Mouse (Mus musculus) heart, embryonic 16.5 days (tissue): ENCODE data around the gene Gm42372. TPM values are rescaled to one million over a fixed set of nuclear protein-coding genes. Genes with fewer than 3 reads are reported as not detected.
A peak's percentile ranks its signal among the peaks of the same experiment; 100 is the strongest.

Source experiments
- ATAC-seq: fragments of 200-750 bp; cut with Nextera tagmentation; replicated peaks from 2 replicates; pipeline ENCODE4 v1.8.0; 2017; ENCODE audit warnings: moderate number of reproducible peaks; ENCODE audit not compliant: insufficient read depth, low FRiP score; ENCODE audit errors: extremely low read depth
- H3K27ac ChIP-seq: fragments of 300-500 bp; sonication (generic); 2 replicates; pipeline ENCODE4 v1.5.1; 2014; ENCODE audit warnings: mild to moderate bottlenecking, low read length, control low read depth, moderate library complexity
- H3K27me3 ChIP-seq: fragments of 300-500 bp; sonication (generic); 2 replicates; pipeline ENCODE4 v1.6.1; 2014; ENCODE audit warnings: low read length, mixed read lengths; ENCODE audit not compliant: control insufficient read depth, insufficient read depth
- H3K36me3 ChIP-seq: fragments of 300-500 bp; sonication (generic); 2 replicates; pipeline ENCODE4 v1.6.1; 2014; ENCODE audit not compliant: control insufficient read depth, insufficient read depth
- H3K4me1 ChIP-seq: fragments of 300-500 bp; sonication (generic); 2 replicates; pipeline ENCODE4 v1.6.1; 2014; ENCODE audit warnings: low read length, mixed read lengths; ENCODE audit not compliant: control insufficient read depth, insufficient read depth
- H3K4me2 ChIP-seq: fragments of 300-500 bp; sonication (generic); 2 replicates; pipeline ENCODE4 v1.6.1; 2014; ENCODE audit warnings: low read depth, mild to moderate bottlenecking, control low read depth, low read length
- H3K4me3 ChIP-seq: fragments of 300-500 bp; sonication (generic); 2 replicates; pipeline ENCODE4 v1.5.1; 2014; ENCODE audit warnings: mild to moderate bottlenecking, control low read depth, low read length
- H3K9ac ChIP-seq: fragments of 300-500 bp; sonication (generic); 2 replicates; pipeline ENCODE4 v1.6.1; 2014; ENCODE audit warnings: low read length, control low read depth
- H3K9me3 ChIP-seq: fragments of 300-500 bp; sonication (generic); replicated peaks from 2 replicates; pipeline ENCODE4 v1.6.1; 2016; ENCODE audit warnings: low read length; ENCODE audit not compliant: control insufficient read depth
- WGBS: fragments of 180-500 bp; shearing (Covaris S2); extraction: QIAGEN DNeasy Blood & Tissue Kit; methylation state at CpG from one replicate; pipeline ENCODE4 v1.1.7; 2014; 5-methylcytosine and 5-hydroxymethylcytosine counted together
- polyA plus RNA-seq: library from polyadenylated mRNA; unstranded; fragments of >200 nt; fragmentation: Nextera tagmentation; extraction: Ambion mirVana; gene quantifications from 2 replicates; pipeline ENCODE4 v1.2.1, GENCODE M21; 2015

The Gm42372 gene
- 0.07 and 0.09 TPM in 2 replicates for polyA plus RNA-seq

DNA sequence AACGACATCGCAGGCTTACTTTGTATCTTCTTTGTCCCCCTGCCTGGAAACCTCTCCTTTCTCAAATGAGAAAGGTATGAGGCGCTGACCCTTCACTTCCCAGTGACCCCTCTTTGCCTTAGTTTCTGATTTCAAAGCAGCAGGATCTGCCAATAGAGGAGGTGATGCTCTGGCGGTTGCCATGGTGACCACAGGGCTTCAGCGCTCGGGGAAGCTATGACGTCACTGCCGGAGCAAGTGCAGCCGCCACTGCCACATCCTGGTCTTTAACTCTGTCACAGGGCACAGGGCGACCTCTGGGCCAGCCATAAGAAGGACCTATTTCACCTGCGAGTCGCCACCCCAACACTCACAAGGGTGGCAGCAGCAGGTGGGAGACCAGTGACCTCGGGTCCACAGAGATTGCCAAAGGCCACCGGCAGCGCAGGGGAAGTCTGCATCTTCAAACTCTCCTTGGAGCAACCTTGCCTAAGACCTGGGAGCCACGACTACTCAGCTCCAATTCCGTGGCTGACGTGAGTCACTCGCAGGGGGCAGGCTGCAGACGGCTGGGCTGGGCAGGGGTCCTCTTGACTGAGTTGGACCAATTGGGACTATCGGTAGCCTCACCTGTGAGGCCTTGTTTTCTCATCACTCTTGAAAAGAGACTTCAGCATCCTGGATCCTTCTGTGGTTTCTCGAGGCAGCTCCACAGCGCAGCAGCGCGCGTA is at the start of gene Gm42372:
TSS of gene Gm42372 (plus strand) at position 228 of the 710 bp plus-strand sequence.
- H3K4me2 ChIP-seq, result peak within 1 kb of the TSS; percentile 7; the same call in 1 of the 2 replicates
- H3K4me3 ChIP-seq, result no peak within 1 kb of the TSS
- no peaks in the 10 kb centered on the region for H3K36me3 ChIP-seq
- WGBS, result 35% methylated on average over 26 of the region's 26 CpGs
- no peak within 1 kb of the TSS for H3K9ac ChIP-seq
- ATAC-seq, result no peak
- H3K27me3 ChIP-seq, result no peaks in the 10 kb centered on the region
- no peak within 1 kb of the TSS for H3K27ac ChIP-seq
- no peaks in the 10 kb centered on the region for H3K9me3 ChIP-seq
- H3K4me1 ChIP-seq, result peaks cover 20% of the 10 kb centered on the region

DNA sequence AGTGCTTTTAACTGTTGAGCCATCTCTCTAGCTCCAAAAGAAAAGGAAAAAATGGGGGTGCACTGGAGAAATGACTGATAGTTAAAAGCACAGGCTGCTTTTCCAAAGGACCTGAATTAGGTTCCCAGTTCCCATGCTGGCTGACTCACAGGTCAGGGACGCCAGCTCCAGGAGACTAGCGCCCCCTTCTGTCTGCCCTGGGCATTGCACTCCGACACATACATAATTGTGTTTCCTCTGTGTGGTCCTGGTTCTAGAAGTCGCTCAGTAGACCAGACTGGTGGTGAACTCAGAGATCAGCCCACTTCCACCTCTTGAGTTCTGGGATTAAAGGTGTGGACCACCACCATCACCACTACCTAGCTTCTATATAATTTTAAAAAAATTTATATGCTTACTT is 45.6 kb upstream of the Gm42372 start:
- no peak for ATAC-seq
- H3K27me3 ChIP-seq, result no peaks in the 10 kb centered on the region
- H3K27ac ChIP-seq, result no peak overlapping the region
- H3K9me3 ChIP-seq, result no peaks in the 10 kb centered on the region
- no peak overlapping the region for H3K4me2 ChIP-seq
- WGBS, result 47% methylated on average over 4 of the region's 4 CpGs
- H3K4me3 ChIP-seq, result no peak overlapping the region
- H3K4me1 ChIP-seq, result peaks cover 5% of the 10 kb centered on the region
- H3K36me3 ChIP-seq, result no peaks in the 10 kb centered on the region
- no peak overlapping the region for H3K9ac ChIP-seq

DNA sequence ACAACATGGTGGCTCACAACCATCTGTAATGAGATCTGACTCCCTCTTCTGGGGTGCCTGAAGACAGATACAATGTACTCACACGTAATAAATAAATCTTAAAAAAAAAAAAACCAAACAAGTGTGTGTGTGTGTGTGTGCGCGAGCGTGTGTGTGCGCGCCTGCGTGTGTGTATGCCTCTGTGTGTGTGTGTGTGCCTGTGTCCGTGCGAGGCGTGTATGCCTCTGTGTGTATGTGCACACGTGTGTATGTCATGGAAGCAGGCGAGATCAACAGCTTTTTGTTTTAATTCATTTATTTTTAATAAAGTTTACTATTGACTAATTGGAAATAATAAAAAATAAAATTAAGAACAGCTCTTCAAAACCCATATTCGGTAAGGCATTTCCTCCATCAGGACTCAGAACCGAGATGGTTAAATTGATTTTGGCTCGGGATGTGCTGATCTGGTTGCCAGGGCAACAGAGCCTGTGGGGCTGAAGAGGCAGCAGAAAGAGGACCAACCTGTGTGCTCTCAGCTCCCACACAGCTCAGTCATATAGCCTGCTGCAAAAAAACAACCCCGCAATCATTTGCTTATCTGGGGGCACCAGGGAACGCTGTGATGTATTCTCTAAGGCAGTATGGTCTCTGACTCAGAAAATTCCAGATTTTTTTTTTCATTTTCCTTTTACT is 44.6 kb upstream of the Gm42372 start:
- Histone ChIP-seq H3K27me3 (no peaks in the 10 kb centered on the region), H3K9me3 (no peaks in the 10 kb centered on the region), H3K4me2 (no peak overlapping the region), H3K36me3 (no peaks in the 10 kb centered on the region), H3K4me1 (peaks cover 5% of the 10 kb centered on the region), H3K9ac (no peak overlapping the region), H3K27ac (no peak overlapping the region), H3K4me3 (no peak overlapping the region)
- no peak for ATAC-seq
- 66% methylated on average over 17 of the region's 17 CpGs for WGBS

DNA sequence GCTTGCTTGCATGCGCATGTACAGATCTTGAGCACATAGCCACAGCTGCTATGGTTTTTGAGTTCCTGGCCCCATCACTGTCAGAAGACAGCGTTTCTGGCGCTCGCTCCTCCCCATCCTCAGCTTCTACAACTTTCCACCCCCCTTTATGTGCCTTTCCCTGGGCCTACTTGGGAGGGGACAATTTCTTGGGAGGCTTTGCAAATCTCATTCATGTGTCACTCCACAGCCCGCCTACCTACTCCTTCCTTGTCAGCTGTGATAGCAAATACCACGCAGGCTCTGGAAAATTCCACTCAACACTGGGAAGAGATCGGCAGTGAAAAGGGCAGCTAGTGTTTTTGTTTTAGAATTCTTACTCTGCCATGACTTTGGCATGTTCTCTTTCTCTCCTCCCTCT is 42.6 kb upstream of the Gm42372 start:
- H3K27ac ChIP-seq, result peak overlapping the region; percentile 45; the same call in 1 of the 2 replicates
- no peaks in the 10 kb centered on the region for H3K9me3 ChIP-seq
- no peak for ATAC-seq
- H3K36me3 ChIP-seq, result no peaks in the 10 kb centered on the region
- no peak overlapping the region for H3K4me3 ChIP-seq
- H3K27me3 ChIP-seq, result peaks cover 4% of the 10 kb centered on the region
- peaks cover 13% of the 10 kb centered on the region for H3K4me1 ChIP-seq
- no peak overlapping the region for H3K4me2 ChIP-seq
- WGBS, result 21% methylated on average over 7 of the region's 7 CpGs
- no peak overlapping the region for H3K9ac ChIP-seq

DNA sequence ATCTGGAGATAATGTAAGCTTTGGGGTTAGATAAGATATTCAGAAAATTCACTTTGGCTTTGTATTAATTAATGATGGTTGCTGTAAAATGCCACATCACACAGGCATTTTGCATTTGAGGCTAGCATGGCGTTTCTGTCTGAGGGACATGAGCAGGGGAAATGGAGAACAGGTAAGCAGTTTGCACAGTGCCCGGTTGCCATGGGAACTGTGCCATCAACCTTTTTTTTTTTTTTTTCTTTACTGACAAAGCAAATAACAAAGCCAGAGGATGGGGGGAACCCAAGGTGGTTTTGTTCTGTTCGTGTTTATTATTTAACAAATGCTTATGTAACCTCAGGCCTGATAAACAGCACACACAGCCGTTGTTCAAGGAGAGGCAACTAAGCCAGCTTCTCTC is 40.0 kb upstream of the Gm42372 start:
- peaks cover 32% of the 10 kb centered on the region for H3K4me1 ChIP-seq
- H3K36me3 ChIP-seq, result no peaks in the 10 kb centered on the region
- H3K9ac ChIP-seq, result no peak overlapping the region
- ATAC-seq, result no peak
- H3K4me3 ChIP-seq, result no peak overlapping the region
- H3K4me2 ChIP-seq, result no peak overlapping the region
- H3K27me3 ChIP-seq, result peaks cover 26% of the 10 kb centered on the region
- WGBS, result 66% methylated on average over 4 of the region's 4 CpGs
- H3K9me3 ChIP-seq, result no peaks in the 10 kb centered on the region
- no peak overlapping the region for H3K27ac ChIP-seq

DNA sequence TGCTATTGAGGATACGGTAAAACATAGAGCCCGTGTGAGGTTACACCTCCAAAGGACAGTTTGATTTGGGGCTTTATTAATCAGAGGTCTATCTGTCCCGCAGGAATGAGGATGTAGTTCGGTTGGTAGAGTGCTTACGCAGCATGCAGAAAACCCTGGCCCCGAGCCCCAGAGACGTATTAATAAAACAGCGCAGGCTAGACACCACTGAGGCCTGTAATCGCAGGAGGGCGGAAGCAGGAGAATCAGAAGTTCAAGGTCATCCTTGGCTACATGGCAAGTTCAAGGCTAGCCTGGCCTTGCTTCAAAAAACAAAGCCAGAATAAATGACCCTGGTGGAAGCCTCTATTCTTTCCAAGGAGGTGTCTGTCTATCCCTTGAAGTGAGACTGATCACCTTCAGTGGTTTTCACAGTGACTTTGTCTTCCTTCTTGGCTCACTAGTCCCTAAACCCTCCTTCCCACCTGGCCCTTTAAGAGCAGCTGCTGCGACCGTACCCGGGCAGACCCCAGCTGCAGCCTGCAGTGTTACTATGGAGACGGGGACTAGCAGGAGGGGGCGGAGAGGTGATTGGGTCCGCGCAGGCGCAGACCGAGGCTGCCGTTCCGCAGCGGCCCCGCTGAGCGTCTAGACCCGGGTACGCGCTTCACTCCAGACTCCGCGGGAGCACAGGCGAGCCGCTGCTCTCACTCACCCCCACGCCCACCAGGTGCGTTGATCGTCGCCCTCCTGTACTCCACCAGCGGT is 38.7 kb upstream of the Gm42372 start, which contains the start of gene Pnmal2:
TSS of gene Pnmal2 (plus strand) at position 622 of the 747 bp plus-strand sequence.
- 16% methylated on average over 36 of the region's 36 CpGs for WGBS
- Histone ChIP-seq H3K9ac (peak within 1 kb of the TSS; percentile 79), H3K4me2 (peak within 1 kb of the TSS; percentile 76), H3K4me3 (peak within 1 kb of the TSS; percentile 64), H3K9me3 (no peaks in the 10 kb centered on the region), H3K36me3 (no peaks in the 10 kb centered on the region), H3K27ac (no peak within 1 kb of the TSS), H3K4me1 (peaks cover 42% of the 10 kb centered on the region), H3K27me3 (peaks cover 29% of the 10 kb centered on the region)
- ATAC-seq, result peak; percentile 74

DNA sequence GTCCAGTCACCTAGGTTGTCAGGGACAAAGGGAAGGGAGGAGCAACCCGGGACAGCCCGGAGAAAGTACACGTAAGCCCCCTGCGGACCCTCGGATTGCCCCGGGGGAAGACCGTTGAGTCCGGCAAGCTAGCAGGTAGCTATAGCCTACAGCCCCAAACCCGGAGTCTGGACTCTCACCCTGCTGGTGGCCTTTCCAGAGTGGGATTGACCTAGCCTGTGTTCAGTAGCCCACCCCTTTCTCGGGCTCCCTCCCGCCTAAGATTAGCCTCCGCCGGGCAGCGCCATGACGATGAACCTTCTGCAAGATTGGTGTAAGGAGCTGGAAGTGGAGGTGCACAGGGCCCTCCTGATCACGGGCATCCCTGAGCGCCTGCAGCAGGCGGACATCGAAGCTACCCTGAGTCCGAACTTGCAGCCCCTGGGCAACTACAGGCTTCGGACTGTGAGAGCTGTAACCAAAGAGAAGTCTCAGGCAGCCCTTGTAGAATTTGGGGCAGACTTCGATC is 38.0 kb upstream of the Gm42372 start:
- 4% methylated on average over 22 of the region's 22 CpGs for WGBS
- Histone ChIP-seq H3K27me3 (peaks cover 35% of the 10 kb centered on the region), H3K4me3 (peak overlapping the region; percentile 64), H3K9ac (peak overlapping the region; percentile 79), H3K4me1 (peaks cover 46% of the 10 kb centered on the region), H3K9me3 (no peaks in the 10 kb centered on the region), H3K36me3 (no peaks in the 10 kb centered on the region), H3K4me2 (peak overlapping the region; percentile 76), H3K27ac (no peak overlapping the region)
- no peak for ATAC-seq

DNA sequence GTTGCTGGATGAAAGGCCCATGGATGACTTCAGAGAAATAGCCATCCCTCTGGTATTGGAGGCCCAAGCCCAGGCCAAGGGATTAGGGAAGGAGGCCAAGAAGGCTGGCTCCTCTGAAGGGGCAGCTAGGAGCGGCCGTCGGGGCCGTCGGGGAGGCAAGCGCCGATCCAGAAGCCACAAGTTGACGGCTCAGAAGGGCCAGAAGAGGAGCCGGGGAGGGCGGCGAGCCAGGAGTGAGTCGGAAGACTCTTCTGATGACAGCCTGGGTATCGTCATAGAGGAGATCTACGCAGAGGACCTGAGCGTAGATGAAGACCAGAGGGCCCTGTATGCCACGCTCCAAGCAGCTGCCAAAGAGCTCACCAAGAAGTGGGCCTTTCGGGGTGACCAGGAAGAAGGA is 37.5 kb upstream of the Gm42372 start:
- 17% methylated on average over 17 of the region's 17 CpGs for WGBS
- Histone ChIP-seq H3K4me3 (peak overlapping the region; percentile 64), H3K4me2 (peak overlapping the region; percentile 76), H3K9ac (peak overlapping the region; percentile 28; the same call in 1 of the 2 replicates), H3K27me3 (peaks cover 35% of the 10 kb centered on the region), H3K27ac (no peak overlapping the region), H3K9me3 (no peaks in the 10 kb centered on the region), H3K36me3 (no peaks in the 10 kb centered on the region), H3K4me1 (peaks cover 41% of the 10 kb centered on the region)
- ATAC-seq, result no peak
